Mouse (Mus musculus): ENCODE measurements around the gene Gm27029.

Gene Gm27029

DNA sequence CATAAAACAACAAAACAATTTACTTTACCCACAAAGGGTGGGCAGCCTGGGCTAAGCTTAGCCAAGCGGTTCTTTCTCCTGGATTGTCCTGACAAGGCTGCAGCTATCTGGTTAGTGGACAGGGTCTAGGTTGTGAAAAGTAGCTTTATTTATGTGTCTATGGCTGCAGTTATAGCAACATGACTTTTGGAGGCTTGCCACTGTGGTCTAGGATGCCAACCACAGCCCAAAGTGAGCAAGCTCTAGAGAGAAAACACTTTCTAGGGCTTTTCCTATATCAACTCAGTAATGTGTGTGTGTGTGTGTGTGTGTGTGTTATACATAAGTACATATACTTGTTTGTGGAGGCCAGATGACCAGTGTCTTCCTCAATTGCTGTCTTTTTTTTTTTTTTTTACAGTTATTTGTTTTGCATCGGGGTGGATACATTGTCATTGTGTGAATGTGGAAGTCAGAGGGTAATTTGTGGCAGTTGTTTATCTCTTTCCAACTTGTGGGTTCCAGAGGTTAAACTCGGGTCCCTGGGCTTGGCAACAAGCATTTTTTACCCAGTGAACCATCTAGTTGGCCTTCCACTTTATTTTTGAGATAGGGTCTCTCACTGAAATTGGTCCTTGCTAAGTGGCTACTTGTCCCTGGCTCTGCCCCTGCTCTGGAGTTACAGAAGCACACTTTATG, 67.0 kb downstream of the Gm27029 start:
- POLR2A ChIA-PET, result interaction anchor here in 3 of 4 experiments (0.8 to 1.9 kb wide), 7 partner anchors 9 to 84 kb away, joined by 3 to 5 read pairs (median 4); partner anchors contain the start of gene Rpl27 (in 2 of the 3)
- CTCF ChIA-PET, result no interaction called here
